Mouse (Mus musculus) fibroblast of lung, adult 2 months (primary cell): ENCODE results near the gene Ywhae.

Experiments
- DNase-seq: peaks from one replicate; pipeline ENCODE4 v3.0.0-alpha.2; 2011; ENCODE audit warnings: low read depth

The Ywhae gene

DNA sequence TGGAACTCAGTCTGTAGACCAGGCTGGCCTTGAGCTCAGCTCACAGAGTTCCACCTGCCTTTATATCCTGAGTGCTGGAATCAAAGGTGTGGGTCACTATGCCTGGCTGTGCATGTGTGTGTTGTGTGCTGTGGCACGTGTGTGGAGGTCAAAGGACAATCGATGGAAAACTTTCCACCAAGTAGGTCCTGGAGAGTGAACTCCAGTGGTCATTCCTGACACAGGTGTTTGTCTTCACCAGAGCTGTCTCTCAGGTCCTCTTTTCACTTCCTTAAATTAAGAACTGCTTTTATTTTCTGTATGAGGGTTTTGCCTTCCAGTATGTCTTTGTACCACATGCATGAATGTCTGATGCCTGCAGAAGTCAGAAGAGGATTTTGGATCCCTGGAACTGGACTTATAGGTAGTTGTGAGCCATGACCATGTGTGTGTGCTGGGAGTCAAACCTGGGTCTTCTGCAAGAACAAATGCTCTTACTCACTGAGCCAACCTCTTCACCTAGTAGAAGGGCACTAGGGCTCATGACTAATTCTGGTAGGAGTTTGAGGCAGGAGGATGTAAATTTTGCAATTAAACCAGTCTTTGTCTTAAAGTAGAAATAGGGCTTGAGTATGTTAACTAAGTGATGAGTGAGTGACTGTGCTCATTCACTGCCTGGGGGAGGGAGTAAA, 5.3 kb downstream of the Ywhae start:
- DNase-seq, result no peak

DNA sequence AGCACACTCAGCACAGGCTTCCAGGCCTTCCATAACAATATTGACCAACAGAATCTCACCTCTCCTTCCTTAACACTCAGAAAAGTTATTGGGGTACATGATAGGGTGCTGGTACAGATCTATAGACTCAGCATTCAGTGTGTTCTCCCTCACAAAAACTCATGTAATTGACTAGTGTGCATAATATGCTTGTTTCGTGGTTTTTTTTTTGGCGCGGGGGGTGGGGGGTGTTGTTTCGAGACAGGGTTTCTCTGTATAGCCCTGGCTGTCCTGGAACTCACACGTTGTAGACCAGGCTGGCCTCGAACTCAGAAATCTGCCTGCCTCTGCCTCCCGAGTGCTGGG, 5.8 kb downstream of the Ywhae start:
- no peak for DNase-seq

DNA sequence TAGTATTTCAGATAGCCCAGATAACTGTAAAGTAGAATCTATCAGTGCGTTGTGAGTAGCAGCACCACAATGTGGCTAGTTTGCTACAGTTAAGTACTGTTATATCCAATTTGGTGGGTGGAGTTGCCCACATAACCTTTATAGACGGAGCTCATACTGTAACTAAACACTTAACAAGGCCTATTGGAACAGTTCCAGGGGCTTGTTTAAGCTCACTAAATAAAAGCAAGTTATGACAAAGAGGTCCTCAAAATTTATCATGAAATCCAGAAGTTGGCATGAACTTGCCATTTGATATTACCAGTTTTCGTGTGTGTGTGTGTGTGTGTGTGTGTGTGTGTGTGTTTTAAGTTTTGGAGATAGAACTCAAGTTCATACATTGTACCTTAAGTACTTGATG, 7.5 kb downstream of the Ywhae start:
- no peak for DNase-seq

DNA sequence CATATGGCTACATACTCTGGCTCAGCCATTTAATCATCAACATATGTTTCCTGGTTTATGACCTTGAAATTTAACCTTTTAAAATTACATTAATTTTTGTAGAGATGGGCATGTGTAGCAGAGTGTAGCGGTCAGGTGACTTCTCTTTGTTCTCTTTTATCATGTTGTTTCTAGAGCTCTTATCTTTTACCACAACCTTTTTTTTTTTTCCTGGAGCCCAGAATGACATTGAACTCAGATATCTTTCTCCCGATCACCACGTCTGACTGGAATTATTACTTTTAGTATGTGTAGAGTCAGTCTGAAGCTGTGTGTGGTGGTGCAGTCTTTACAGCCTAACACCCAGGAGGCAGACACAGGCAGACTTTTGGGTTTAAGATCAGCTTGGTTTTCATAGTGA, 8.9 kb downstream of the Ywhae start:
- DNase-seq, result no peak

DNA sequence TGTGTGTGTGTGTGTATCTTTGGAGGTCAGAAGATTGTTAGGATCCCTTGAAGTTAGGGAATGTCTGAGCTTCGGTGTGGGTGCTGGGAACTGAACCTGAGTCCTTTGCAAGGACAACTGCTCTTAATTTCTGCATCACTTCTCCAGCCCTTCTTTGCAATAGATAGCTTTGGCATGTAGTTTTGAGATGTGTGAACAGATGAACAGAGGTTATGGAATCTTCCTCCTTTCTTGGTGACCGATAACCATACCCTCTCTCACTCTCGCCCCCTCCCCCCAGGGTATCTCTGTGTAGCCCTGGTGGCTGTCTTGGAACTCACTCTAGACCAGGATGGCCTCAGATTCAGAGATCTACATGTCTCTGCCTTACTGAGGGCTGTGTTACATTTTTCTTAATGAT, 12.1 kb downstream of the Ywhae start:
- no peak for DNase-seq

DNA sequence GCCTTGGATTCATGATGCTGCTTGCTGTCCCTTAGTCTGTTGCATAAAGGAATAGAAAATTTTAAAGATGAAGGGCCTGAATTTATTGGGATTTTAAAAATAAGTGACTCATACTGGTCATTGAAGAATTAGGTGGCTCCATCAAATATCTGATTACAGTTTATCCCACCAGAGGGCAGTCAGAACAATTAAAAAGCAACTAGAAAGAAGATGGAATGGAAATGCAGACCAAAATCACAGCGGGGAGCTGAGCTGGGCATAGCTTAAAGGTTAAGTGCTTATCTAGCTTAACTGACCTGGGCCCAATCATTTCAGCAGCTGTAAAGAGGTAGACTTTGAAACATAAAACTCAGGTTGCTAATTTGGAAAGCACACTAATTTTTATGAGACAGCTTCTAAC, 17.9 kb downstream of the Ywhae start:
- DNase-seq, result no peak

DNA sequence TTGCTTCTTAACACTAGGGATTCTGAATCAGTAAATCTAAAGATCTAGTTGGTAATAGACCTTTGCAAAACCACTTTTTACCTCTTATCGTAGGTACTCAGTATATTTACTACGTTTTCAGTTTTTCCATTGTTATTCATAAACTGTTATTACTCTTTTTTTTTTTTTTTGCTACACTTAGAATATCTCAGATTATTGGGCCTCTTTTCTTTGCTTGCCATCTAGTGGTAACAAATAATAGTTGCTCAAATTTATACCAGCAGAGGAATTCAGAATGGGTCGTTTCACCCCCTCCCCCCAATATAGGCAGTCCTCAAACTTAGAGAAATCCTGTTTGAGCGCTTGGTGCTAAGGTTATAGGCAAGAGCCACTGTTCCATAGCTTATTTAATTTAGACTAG, 18.4 kb downstream of the Ywhae start:
- no peak for DNase-seq

DNA sequence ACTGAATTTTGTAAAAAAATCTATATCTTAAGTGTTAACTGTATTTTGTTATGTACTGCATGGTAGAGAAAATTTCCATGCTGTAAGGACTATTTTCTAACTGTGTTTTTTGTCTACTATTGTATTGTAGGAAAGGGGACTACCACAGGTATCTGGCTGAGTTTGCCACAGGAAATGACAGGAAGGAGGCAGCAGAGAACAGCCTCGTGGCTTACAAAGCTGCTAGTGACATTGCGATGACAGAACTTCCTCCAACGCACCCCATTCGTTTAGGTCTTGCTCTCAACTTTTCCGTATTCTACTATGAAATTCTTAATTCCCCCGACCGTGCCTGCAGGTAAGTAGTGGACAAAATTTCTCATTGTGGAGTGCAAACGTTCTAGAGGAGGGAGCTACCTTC, 24.0 kb downstream of the Ywhae start:
- no peak for DNase-seq

DNA sequence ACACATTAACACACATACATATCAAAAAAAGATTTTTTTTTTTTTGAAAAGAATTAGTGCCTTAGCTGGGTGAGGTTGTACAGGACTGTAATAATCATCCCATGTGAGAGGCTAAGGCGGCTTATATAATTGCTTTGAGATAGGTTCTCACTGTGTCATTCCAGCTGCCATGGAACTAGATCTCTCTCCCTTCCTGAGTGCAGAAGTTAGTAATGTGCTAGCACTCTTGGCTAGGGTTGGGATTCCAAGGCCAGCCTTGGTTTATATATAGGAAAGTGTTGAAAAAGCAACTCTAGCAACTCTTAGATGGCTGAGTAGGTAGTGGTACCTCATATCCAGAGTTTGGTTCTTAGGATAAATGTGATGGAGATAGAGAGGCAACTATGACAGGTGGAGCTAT, 25.9 kb downstream of the Ywhae start:
- no peak for DNase-seq

DNA sequence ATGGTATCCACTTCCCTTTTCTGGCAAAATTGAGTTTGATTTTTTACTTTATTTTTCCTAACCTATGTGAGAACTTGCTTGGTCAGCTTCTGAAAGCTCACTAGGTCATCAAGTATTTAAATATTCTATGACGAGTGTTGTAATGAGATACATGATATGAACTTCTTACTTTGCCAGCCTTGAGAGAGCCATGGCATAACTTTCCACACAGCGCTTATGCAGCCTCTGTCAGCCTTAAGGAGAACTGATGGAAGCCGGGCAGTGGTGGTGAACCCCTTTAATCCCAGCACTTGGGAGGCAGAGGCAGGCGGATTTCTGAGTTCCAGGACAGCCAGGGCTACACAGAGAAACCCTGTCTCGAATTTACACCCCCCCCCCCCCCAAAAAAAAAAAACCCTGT, 28.1 kb downstream of the Ywhae start:
- DNase-seq, result no peak

DNA sequence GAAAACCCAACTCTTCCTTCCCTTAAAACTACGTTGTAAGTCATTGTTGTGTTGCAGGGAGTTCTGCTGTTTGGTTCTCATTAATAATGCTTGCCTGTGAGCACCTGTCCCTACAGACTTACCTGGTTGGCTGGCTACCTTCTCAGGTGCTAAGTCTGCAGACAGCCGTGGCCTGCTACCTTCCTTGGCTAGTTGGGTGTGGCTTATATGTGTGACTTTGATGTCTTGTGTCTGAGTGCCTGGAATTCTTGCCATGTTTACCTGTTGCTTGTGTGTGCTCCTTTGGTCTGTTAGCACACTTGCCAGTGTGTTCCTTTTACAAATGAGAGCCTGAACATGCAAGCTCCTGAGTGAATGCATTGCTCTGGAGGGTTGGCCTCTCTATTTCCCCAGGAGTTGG, 30.0 kb downstream of the Ywhae start:
- DNase-seq, result no peak

DNA sequence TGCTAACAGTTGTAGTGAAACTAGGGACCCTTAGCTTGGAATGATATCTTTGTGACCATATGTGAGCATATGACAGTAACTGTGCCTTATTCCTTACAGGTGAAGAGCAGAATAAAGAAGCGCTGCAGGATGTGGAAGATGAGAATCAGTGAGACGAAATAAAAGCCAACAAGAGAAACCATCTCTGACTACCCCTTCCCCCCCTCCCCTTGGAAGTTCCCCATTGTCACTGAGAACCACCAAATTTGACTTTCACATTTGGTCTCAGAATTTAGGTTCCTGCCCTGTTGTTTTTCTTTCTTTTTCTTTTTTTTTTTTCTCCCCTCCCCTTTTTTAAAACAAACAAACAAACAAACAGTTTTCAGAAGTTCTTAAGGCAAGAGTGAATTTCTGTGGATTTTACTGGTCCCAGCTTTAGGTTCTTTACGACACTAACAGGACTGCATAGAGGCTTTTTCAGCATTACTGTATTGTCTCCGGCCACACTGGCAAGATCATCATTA, 31.9 kb downstream of the Ywhae start:
- DNase-seq, result no peak

DNA sequence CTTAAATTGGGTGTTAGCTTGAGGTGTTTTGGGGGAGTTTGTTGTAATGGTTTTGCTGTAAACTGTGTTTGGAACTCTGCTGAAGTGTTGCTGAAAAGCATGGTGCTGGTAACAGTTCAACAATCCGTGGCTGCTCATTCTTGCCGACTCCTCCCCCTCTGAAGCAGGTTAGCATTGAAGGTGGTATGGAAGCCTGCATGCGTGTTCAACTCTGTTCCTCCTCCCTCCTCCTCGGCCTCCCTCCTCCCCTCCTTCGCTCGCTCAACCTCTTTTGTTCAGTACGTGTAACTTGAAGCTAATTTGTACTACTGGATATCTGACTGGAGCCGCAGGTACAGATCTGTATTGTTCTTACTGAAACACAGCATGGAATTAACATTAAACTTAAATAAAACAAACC, 32.5 kb downstream of the Ywhae start:
- DNase-seq, result no peak

DNA sequence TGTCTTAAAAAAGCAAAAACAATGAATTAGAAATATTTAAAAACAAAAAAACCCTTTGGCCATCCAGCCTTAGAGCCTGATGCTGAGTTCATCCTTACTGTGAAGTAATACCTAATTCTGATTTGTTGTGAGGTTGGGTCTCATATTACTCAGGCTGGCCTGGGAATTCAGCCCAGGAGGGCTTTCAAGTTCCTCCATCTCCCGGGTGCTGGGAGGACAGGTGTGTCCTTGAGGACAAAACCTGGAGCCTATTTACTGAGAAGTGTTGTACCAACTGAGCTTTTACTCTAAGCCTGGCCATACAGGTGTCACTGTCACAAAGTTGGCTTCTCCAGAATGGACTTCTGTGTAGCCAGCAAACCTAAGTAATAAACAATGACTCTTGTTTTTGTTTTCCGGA, 34.3 kb downstream of the Ywhae start:
- no peak for DNase-seq

DNA sequence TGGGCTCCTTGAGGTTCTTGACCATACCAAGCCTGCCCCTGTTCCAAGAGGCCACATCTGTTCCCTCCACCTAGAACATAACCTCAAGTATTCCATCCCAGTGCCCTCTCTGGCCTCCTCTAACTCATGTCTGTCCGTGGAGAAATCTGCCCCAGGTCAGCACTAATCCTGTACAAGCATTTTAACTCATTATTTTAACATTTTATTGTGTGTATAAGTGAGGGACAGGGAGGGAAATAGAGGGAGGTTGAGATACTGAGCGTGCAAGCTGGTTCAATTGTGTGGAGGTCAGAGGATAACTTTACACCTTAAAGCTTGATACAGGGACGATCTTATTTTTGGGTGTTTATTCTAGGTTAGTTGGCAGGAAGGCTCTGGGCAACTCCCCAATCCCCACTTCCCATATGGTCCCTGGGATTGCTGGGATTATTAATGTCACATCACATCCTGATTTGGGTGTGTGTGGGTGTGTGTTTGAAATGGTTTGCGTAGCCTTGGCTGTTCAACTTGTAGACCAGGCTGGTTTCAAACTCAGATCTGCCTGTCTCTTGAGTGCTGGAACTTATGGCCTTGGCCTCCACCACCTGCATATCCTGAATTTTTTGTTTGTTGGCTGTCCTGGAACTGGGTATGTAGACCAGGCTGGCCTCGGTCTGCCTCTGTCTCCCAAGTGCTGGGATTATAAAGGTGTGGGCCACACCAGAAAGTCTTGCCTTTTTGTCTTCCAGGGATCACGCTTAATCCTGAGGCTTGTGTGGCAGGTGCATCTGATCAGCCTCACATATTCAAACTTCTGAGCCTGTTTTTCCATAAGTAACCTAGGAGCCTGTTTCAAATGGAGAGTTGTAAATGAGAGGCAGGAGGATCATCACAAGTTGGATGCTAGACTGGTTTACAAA, 35.7 kb downstream of the Ywhae start:
- no peak for DNase-seq

DNA sequence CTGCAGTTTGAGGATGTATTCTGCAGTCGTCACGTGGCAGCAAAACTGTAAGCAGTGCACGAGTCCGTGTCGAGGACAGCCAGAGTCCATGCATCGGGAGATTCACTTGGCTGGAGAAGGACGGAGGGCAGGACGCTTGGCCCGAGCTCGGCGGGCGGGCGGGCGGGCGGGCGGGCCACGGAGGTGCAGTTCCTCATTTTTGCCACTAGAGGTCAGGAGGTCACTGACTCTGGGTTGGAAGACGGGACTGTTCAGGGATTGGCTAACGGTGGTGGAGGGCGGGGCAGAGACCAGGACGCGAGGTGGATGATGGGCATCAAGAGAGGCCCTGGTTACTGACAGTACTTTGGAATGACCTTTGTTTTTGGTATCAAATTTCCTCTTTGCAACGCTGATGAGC, 36.5 kb downstream of the Ywhae start:
- DNase-seq, result peak; percentile 36

DNA sequence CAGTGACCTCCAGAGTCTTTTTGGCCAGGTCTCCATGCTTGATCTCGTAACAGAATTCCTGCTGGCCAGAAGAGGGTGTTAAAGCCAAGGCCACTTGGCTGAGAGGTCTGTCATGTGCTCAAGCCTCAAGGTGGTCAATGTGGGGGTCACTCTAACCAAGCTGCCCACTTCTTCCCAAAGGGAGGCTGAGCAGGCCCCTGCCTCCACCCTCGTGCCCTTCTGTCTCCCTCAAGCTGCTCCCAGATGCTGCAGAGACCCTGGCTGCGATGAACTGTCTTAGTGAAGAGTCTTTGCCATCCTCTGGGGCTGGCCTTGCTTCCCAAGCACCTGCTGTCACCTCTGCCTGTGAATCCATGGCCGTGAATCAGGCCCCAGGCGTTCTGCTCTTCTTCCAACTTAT, 39.9 kb downstream of the Ywhae start:
- DNase-seq, result no peak

DNA sequence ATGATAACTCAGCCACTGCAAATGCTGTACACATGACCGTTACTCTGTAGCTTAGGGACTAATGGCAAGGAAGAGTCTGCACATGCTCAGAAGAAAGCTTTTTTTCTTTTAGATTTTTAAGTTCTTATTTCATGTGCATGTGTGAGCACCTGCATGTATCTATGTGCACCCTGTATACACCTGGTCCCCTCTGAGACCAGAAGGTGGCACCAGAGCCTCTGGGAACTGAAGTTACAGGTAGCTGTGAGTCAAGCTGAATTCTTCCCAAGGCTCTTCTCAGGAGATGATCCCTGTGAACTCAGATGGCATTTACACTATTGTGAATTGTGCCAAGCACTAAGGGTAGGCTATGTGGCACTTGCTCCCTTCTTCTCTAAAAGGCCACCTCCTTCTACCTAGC, 43.2 kb downstream of the Ywhae start:
- no peak for DNase-seq

DNA sequence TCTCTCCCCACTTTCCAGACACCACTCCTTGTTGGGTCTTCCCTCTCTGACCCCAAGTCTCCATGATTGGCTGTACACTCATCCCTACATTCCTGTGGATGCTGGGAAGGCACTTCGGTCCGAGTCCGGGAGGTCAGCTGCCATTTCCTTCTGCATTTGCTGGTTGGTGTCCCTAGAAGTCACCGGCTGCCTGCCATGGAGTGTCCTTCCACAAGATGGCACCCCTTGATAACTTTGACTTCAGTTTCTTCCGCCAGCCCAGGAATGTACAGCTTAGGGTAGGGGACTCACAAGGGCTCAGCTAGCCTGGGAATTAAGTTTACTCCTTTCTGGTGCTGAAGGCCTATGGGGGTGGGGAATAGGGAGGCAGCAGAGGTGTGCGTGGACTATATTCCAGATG, 49.2 kb downstream of the Ywhae start:
- DNase-seq, result peak; percentile 47

DNA sequence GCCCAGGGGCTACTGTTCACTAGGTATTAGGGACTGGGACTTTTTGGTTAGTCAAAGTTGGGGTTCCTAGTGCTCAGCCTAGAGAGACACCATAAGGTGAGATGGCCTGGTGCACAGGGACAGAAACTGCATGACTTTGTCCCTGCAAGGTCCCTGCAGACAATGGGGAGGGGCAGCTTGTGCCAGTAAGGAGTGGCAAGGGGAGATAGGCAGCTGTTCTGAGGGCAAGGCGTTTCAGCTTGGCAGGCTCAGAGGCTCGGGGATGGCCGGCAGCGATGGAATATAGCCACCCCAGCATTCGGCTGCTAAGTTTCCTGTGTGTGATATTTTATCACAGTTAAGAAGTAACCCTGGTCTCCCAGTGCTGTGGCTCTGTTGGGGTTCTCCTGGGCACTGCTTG, 51.1 kb downstream of the Ywhae start:
- DNase-seq, result no peak

DNA sequence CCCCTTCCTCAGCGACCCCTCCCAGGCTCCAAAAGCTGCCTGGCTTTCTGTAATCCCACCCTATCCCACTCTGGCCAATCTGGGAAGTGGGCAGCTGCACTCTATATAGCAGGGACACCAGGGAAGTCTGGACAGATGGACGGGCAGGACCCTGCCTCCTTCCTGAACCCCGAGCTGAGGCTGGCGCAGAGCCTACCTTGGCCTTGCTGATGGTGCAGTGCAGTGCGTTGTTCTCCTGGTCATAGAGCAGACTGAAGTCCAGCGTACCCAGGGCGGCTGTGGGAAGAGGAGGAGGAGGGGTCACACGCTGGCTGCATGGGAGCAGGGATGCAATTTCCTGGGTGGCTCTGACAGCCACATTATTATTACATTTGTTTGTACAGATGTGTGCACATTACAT, 53.2 kb downstream of the Ywhae start:
- DNase-seq, result no peak

DNA sequence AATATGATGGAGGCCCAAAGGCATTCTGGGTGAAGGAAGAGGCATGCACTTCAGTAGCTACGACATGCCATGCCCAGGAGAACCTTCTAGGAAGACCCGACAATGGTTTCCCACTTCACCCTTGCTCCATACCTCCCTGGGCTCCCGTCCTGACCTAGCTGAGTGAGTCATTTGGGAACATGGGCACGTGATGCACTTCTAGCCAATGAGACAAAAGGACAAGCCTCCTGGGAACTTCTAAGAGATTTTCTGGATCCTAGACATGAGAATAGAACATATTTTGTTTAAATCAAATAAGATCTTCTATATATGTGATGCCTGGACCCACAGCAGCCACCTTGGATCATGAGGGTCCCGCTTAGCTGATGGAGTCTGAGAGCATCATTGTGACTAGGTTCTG, 59.9 kb downstream of the Ywhae start:
- no peak for DNase-seq

DNA sequence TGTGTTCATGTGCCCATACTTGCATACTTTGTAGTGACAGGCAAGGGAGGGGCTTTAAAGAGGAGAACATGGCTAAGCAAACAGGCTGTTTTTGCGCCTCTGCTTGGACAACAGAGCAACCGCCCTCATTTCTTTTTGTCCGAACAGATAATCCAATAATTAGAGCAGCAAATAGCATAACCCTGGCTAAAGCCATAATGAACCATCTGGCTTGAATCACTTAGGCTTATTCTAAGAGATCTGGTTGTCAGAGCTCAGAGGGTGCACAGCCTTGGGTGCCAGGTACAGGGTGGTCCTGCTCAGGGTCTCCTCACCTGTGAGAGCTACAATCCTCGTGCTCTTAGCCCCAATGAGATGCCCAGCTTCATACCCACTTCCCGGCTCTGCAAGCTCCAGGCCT, 60.7 kb downstream of the Ywhae start:
- no peak for DNase-seq
